Mouse (Mus musculus): ENCODE measurements around the gene Zfp956. TPM values are rescaled to one million over a fixed set of nuclear protein-coding genes. Genes with fewer than 3 reads are reported as not detected.

The Zfp956 gene
- polyA plus RNA-seq, 1 experiment from 2014 or later = 6.7 TPM

- no peak overlapping the region for H3K9ac ChIP-seq (ENCODE audit: low read depth, low read length)
- no peak overlapping the region for H3K4me3 ChIP-seq (ENCODE audit: low read depth, low read length)
- H3K4me1 ChIP-seq (replicated peaks; ENCODE audit: control insufficient read depth, insufficient read depth, low read length) = no peaks in the 10 kb centered on the region
- H3K27ac ChIP-seq (ENCODE audit: low read depth, low read length) = no peak overlapping the region
- H3K9me3 ChIP-seq (ENCODE audit: control insufficient read depth) = no peaks in the 10 kb centered on the region
- no peaks in the 10 kb centered on the region for H3K36me3 ChIP-seq (ENCODE audit: control insufficient read depth, insufficient read depth)
- WGBS = 14% methylated on average over 6 of the region's 6 CpGs
- no peak overlapping the region for H3K4me2 ChIP-seq (replicated peaks; ENCODE audit: low read depth)
- ATAC-seq = peak; percentile 92
- TF ChIP-seq CTCF (IDR thresholded peaks at IDR 0.05; ENCODE audit: low read depth) = peak; percentile 82
- H3K27me3 ChIP-seq (replicated peaks; ENCODE audit: control insufficient read depth, insufficient read depth, low read length) = no peaks in the 10 kb centered on the region
Measured at GRCm38 (mm10) chr6:47978897-47979368, 25.7 kb downstream of the Zfp956 start.

GRCm38 (mm10) chr6:47983936-47984335, 30.7 kb downstream of the Zfp956 start:
- Histone ChIP-seq H3K9ac (ENCODE audit: low read depth, low read length) (no peak overlapping the region), H3K27me3 (replicated peaks; ENCODE audit: control insufficient read depth, insufficient read depth, low read length) (no peaks in the 10 kb centered on the region), H3K36me3 (ENCODE audit: control insufficient read depth, insufficient read depth) (no peaks in the 10 kb centered on the region), H3K4me3 (ENCODE audit: low read depth, low read length) (no peak overlapping the region), H3K27ac (ENCODE audit: low read depth, low read length) (no peak overlapping the region), H3K4me2 (replicated peaks; ENCODE audit: low read depth) (no peak overlapping the region), H3K4me1 (replicated peaks; ENCODE audit: control insufficient read depth, insufficient read depth, low read length) (no peaks in the 10 kb centered on the region), H3K9me3 (ENCODE audit: control insufficient read depth) (no peaks in the 10 kb centered on the region)
- WGBS = 12% methylated on average over 2 of the region's 2 CpGs
- no peak for TF ChIP-seq CTCF (IDR thresholded peaks at IDR 0.05; ENCODE audit: low read depth)
- peak; percentile 67 for ATAC-seq

GRCm38 (mm10) chr6:47995661-47996060, 42.5 kb downstream of the Zfp956 start:
- H3K36me3 ChIP-seq (ENCODE audit: control insufficient read depth, insufficient read depth) = no peaks in the 10 kb centered on the region
- no peaks in the 10 kb centered on the region for H3K27me3 ChIP-seq (replicated peaks; ENCODE audit: control insufficient read depth, insufficient read depth, low read length)
- no peak overlapping the region for H3K4me3 ChIP-seq (ENCODE audit: low read depth, low read length)
- no peak for TF ChIP-seq CTCF (IDR thresholded peaks at IDR 0.05; ENCODE audit: low read depth)
- no peak for ATAC-seq
- no peak overlapping the region for H3K4me2 ChIP-seq (replicated peaks; ENCODE audit: low read depth)
- 77% methylated on average over 9 of the region's 9 CpGs for WGBS
- no peak overlapping the region for H3K9ac ChIP-seq (ENCODE audit: low read depth, low read length)
- no peaks in the 10 kb centered on the region for H3K9me3 ChIP-seq (ENCODE audit: control insufficient read depth)
- H3K4me1 ChIP-seq (replicated peaks; ENCODE audit: control insufficient read depth, insufficient read depth, low read length) = no peaks in the 10 kb centered on the region
- no peak overlapping the region for H3K27ac ChIP-seq (ENCODE audit: low read depth, low read length)

DNA sequence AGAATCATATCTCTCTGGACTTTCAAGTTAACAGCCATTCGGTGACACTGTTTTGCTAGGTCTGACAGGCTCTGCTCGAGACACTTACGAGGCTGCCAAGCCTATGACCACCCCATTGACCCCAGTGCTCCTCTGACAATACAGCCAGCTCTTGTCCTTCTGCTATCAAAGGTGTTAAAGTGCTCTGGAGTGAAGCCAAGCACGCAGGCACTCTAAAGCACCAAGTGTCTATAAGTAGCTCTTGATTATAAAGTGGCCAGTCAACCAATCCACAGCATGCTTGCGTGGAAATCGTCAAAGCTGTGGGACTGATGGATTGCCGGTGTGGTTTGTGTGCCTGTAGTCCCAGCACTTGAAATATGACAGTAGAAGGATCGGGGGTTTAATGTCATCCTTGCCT, 57.5 kb downstream of the Zfp956 start:
- H3K9me3 ChIP-seq (ENCODE audit: control insufficient read depth) = no peaks in the 10 kb centered on the region
- no peak for ATAC-seq
- no peaks in the 10 kb centered on the region for H3K27me3 ChIP-seq (replicated peaks; ENCODE audit: control insufficient read depth, insufficient read depth, low read length)
- H3K4me3 ChIP-seq (ENCODE audit: low read depth, low read length) = no peak overlapping the region
- WGBS = 46% methylated on average over 8 of the region's 8 CpGs
- H3K36me3 ChIP-seq (ENCODE audit: control insufficient read depth, insufficient read depth) = no peaks in the 10 kb centered on the region
- no peaks in the 10 kb centered on the region for H3K4me1 ChIP-seq (replicated peaks; ENCODE audit: control insufficient read depth, insufficient read depth, low read length)
- H3K9ac ChIP-seq (ENCODE audit: low read depth, low read length) = no peak overlapping the region
- H3K27ac ChIP-seq (ENCODE audit: low read depth, low read length) = no peak overlapping the region
- TF ChIP-seq CTCF (IDR thresholded peaks at IDR 0.05; ENCODE audit: low read depth) = no peak
- H3K4me2 ChIP-seq (replicated peaks; ENCODE audit: low read depth) = no peak overlapping the region

Other genes starting within 250 kb of the Zfp956 start
- 95.9 and 97.3 TPM in 2 replicates for gene Pdia4, start 140.0 kb upstream of the Zfp956 start, polyA plus RNA-seq (2015; fragmentation: Nextera tagmentation; extraction: Ambion mirVana)
- 0.61 and 0.69 TPM in 2 replicates for gene Zfp786, start 122.5 kb upstream of the Zfp956 start, polyA plus RNA-seq (2015; fragmentation: Nextera tagmentation; extraction: Ambion mirVana)
- gene Zfp398, start 117.7 kb upstream of the Zfp956 start, polyA plus RNA-seq (2015; fragmentation: Nextera tagmentation; extraction: Ambion mirVana) = 2.8 and 3.8 TPM in 2 replicates
- gene Zfp282, start 76.2 kb upstream of the Zfp956 start, polyA plus RNA-seq (2015; fragmentation: Nextera tagmentation; extraction: Ambion mirVana) = 5.3 TPM in 2 replicates
- 7.5 and 8.8 TPM in 2 replicates for gene Zfp212, start 32.9 kb upstream of the Zfp956 start, polyA plus RNA-seq (2015; fragmentation: Nextera tagmentation; extraction: Ambion mirVana)
- 3.1 and 3.8 TPM in 2 replicates for gene Zfp777, start 95.5 kb downstream of the Zfp956 start, polyA plus RNA-seq (2015; fragmentation: Nextera tagmentation; extraction: Ambion mirVana)
- 7.7 and 9.1 TPM in 2 replicates for gene Zfp746, start 133.2 kb downstream of the Zfp956 start, polyA plus RNA-seq (2015; fragmentation: Nextera tagmentation; extraction: Ambion mirVana)